16 mouse cellular contexts compared by ENCODE assay signal in the genomic region with DNA sequence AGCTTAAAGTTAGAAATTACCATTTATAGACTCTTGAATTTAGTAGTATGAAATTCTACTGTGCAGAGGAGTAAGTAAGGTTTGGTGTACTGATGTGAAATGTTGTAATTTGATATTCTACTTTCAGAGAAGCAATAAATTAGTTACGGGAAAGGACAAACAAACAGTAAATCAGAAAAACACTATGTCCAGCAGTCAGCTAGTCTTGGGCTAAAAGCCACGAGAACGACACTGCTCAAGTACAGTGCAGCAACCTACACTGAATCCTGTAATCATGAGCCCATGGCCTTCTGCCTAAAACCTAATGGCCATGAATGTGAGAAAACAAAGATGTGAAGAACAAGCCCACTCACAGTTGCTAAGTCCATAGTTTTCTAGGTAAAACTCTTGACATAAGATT.
"Had no signal": no experiment of that assay in that cellular context is flagged by ENCODE, and none has a peak within 500 bp of the region (broad histone marks: within the 10 kb centered on the region; RNA-seq: fewer than 3 reads in every experiment).

No protein-coding gene starts in this region.

- H3K9ac ChIP-seq: neural tube, embryonic 13.5 days; neural tube, embryonic 15.5 days; stomach, embryonic 15.5 days had no signal

- H3K27ac ChIP-seq: neural tube, embryonic 13.5 days; neural tube, embryonic 15.5 days; stomach, embryonic 15.5 days; stomach, postnatal 0 days had no signal

- H3K4me2 ChIP-seq: neural tube, embryonic 13.5 days; neural tube, embryonic 15.5 days; stomach, embryonic 15.5 days had no signal

- H3K36me3 ChIP-seq: stomach, embryonic 15.5 days had no signal

- DNase-seq: retina, postnatal 1 day; right cerebral cortex, adult 18-20 months; right cerebral cortex, postnatal 14 days; right cerebral cortex, postnatal 25 days; right cerebral cortex, postnatal 4 days; spleen, adult 18-20 months; thymus, adult 18-20 months; thymus, adult 2 months; thymus, postnatal 14 days; thymus, postnatal 25 days; thymus, postnatal 36 days; thymus, postnatal 4 days had no signal

- H3K4me1 ChIP-seq: neural tube, embryonic 13.5 days; neural tube, embryonic 15.5 days; stomach, embryonic 15.5 days had no signal

- H3K9me3 ChIP-seq: neural tube, embryonic 13.5 days; neural tube, embryonic 15.5 days; stomach, embryonic 15.5 days had no signal

- H3K27me3 ChIP-seq: neural tube, embryonic 13.5 days; neural tube, embryonic 15.5 days; stomach, embryonic 15.5 days had no signal

- H3K4me3 ChIP-seq: neural tube, embryonic 13.5 days; neural tube, embryonic 15.5 days; stomach, embryonic 15.5 days had no signal
